Mouse (Mus musculus) brown adipose tissue, adult 24 weeks (tissue): Measurements from ENCODE around the gene B630019K06Rik. TPM values are rescaled to one million over a fixed set of nuclear protein-coding genes. Genes with fewer than 3 reads are reported as not detected.

Source experiments
- polyA plus RNA-seq: library from polyadenylated mRNA; stranded (reverse); fragments of >200 nt; gene quantifications from 2 replicates; pipeline ENCODE4 v1.2.4, GENCODE M21; 2012; ENCODE audit not compliant: missing spikeins, insufficient read depth, insufficient read length

B630019K06Rik gene
- polyA plus RNA-seq, 1 experiment, result 0.52 TPM

Other genes starting within 250 kb of the B630019K06Rik start
- gene Ssxb8, start 201.5 kb upstream of the B630019K06Rik start, polyA plus RNA-seq, result not detected in 2 replicates
- gene Ssx9, start 143.9 kb upstream of the B630019K06Rik start, polyA plus RNA-seq, result not detected in 2 replicates
- gene Ssxb5, start 88.7 kb upstream of the B630019K06Rik start, polyA plus RNA-seq, result not detected in 2 replicates
- gene Gm6592, start 48.4 kb upstream of the B630019K06Rik start, polyA plus RNA-seq, result not detected in 2 replicates
- gene Gm5751, start 18.1 kb upstream of the B630019K06Rik start, polyA plus RNA-seq, result not detected in 2 replicates
- gene Fthl17b, start 70.6 kb downstream of the B630019K06Rik start, polyA plus RNA-seq, result not detected in 2 replicates
- gene Fthl17c, start 84.2 kb downstream of the B630019K06Rik start, polyA plus RNA-seq, result not detected in 2 replicates
- gene Fthl17d, start 94.4 kb downstream of the B630019K06Rik start, polyA plus RNA-seq, result not detected in 2 replicates
- gene Fthl17e, start 141.1 kb downstream of the B630019K06Rik start, polyA plus RNA-seq, result not detected in 2 replicates
- not detected in 2 replicates for gene Fthl17f, start 170.6 kb downstream of the B630019K06Rik start, polyA plus RNA-seq
- gene 4930402K13Rik, start 212.2 kb downstream of the B630019K06Rik start, polyA plus RNA-seq, result not detected in 2 replicates